Mouse (Mus musculus): Measurements from ENCODE around the gene Prr36.

GRCm38 (mm10) chr8:4226739-4227347, 9.6 kb upstream of the Prr36 start, which contains the start of gene Lrrc8e:
- no peak for TF ChIP-seq CTCF (IDR thresholded peaks at IDR 0.05; ENCODE audit: control insufficient read depth, insufficient read depth, insufficient replicate concordance, low read depth, low read length)
- TF ChIP-seq POLR2A (IDR thresholded peaks at IDR 0.05; ENCODE audit: control insufficient read depth, low read depth, low read length): no peak

All from testis, adult 2 months (tissue).